Mouse (Mus musculus): Measurements from ENCODE around the gene Mtrex. TPM values are rescaled to one million over a fixed set of nuclear protein-coding genes. Genes with fewer than 3 reads are reported as not detected.

Gene Mtrex
- total and polyA plus RNA-seq, 2 experiments from 2014 or later: 24.2 to 40.5 TPM

- DNase-seq (ENCODE audit: low spot score) (no peak), ATAC-seq (ENCODE audit: low FRiP score) (no peak)
- TF ChIP-seq CTCF (IDR thresholded peaks at IDR 0.05): no peak
- Histone ChIP-seq H3K9me3 (ENCODE audit: low read length) (no peaks in the 10 kb centered on the region), H3K4me2 (ENCODE audit: low read depth, low read length, poor library complexity, severe bottlenecking) (no peak overlapping the region), H3K9ac (replicated peaks; ENCODE audit: low read length, poor library complexity, severe bottlenecking) (no peak overlapping the region), H3K27ac (ENCODE audit: low read depth, low read length) (no peak overlapping the region), H3K36me3 (ENCODE audit: insufficient read depth, low read length) (no peaks in the 10 kb centered on the region), H3K4me3 (ENCODE audit: low read depth, low read length) (no peak overlapping the region), H3K4me1 (ENCODE audit: insufficient read depth, low read length) (no peaks in the 10 kb centered on the region), H3K27me3 (ENCODE audit: insufficient read depth, low read length) (no peaks in the 10 kb centered on the region)
- 98% methylated on average over 2 of the region's 2 CpGs for WGBS
Measured at GRCm38 (mm10) chr13:112829619-112830018, 97.6 kb downstream of the Mtrex start.

GRCm38 (mm10) chr13:112825479-112825878 is 101.7 kb downstream of the Mtrex start:
- DNase-seq (ENCODE audit: low spot score) (no peak), ATAC-seq (ENCODE audit: low FRiP score) (no peak)
- H3K27me3 ChIP-seq (ENCODE audit: insufficient read depth, low read length): no peaks in the 10 kb centered on the region
- no peaks in the 10 kb centered on the region for H3K36me3 ChIP-seq (ENCODE audit: insufficient read depth, low read length)
- H3K9ac ChIP-seq (replicated peaks; ENCODE audit: low read length, poor library complexity, severe bottlenecking): no peak overlapping the region
- no peaks in the 10 kb centered on the region for H3K4me1 ChIP-seq (ENCODE audit: insufficient read depth, low read length)
- no peak overlapping the region for H3K4me2 ChIP-seq (ENCODE audit: low read depth, low read length, poor library complexity, severe bottlenecking)
- no peak overlapping the region for H3K27ac ChIP-seq (ENCODE audit: low read depth, low read length)
- H3K4me3 ChIP-seq (ENCODE audit: low read depth, low read length): no peak overlapping the region
- H3K9me3 ChIP-seq (ENCODE audit: low read length): no peaks in the 10 kb centered on the region
- 56% methylated on average over 6 of the region's 6 CpGs for WGBS
- TF ChIP-seq CTCF (IDR thresholded peaks at IDR 0.05): no peak

- no peaks in the 10 kb centered on the region for H3K27me3 ChIP-seq (ENCODE audit: insufficient read depth, low read length)
- TF ChIP-seq CTCF (IDR thresholded peaks at IDR 0.05): no peak
- ATAC-seq (ENCODE audit: low FRiP score) (no peak), DNase-seq (ENCODE audit: low spot score) (no peak)
- no peaks in the 10 kb centered on the region for H3K36me3 ChIP-seq (ENCODE audit: insufficient read depth, low read length)
- H3K4me1 ChIP-seq (ENCODE audit: insufficient read depth, low read length): no peaks in the 10 kb centered on the region
- no peak overlapping the region for H3K4me2 ChIP-seq (ENCODE audit: low read depth, low read length, poor library complexity, severe bottlenecking)
- H3K4me3 ChIP-seq (ENCODE audit: low read depth, low read length): no peak overlapping the region
- no peak overlapping the region for H3K9ac ChIP-seq (replicated peaks; ENCODE audit: low read length, poor library complexity, severe bottlenecking)
- 91% methylated on average over 8 of the region's 8 CpGs for WGBS
- no peak overlapping the region for H3K27ac ChIP-seq (ENCODE audit: low read depth, low read length)
- no peaks in the 10 kb centered on the region for H3K9me3 ChIP-seq (ENCODE audit: low read length)
Measured at GRCm38 (mm10) chr13:112823911-112824648, 103.1 kb downstream of the Mtrex start.

GRCm38 (mm10) chr13:112823236-112823910 is 103.8 kb downstream of the Mtrex start:
- H3K27ac ChIP-seq (ENCODE audit: low read depth, low read length): no peak overlapping the region
- H3K9ac ChIP-seq (replicated peaks; ENCODE audit: low read length, poor library complexity, severe bottlenecking): no peak overlapping the region
- no peak for ATAC-seq (ENCODE audit: low FRiP score)
- H3K27me3 ChIP-seq (ENCODE audit: insufficient read depth, low read length): no peaks in the 10 kb centered on the region
- no peaks in the 10 kb centered on the region for H3K9me3 ChIP-seq (ENCODE audit: low read length)
- DNase-seq (ENCODE audit: low spot score): no peak
- H3K4me1 ChIP-seq (ENCODE audit: insufficient read depth, low read length): no peaks in the 10 kb centered on the region
- TF ChIP-seq CTCF (IDR thresholded peaks at IDR 0.05): no peak
- WGBS: 82% methylated on average over 6 of the region's 6 CpGs
- no peak overlapping the region for H3K4me3 ChIP-seq (ENCODE audit: low read depth, low read length)
- H3K4me2 ChIP-seq (ENCODE audit: low read depth, low read length, poor library complexity, severe bottlenecking): no peak overlapping the region
- no peaks in the 10 kb centered on the region for H3K36me3 ChIP-seq (ENCODE audit: insufficient read depth, low read length)

GRCm38 (mm10) chr13:112822413-112822812 is 104.8 kb downstream of the Mtrex start:
- ATAC-seq (ENCODE audit: low FRiP score): no peak

GRCm38 (mm10) chr13:112818125-112818524 is 109.1 kb downstream of the Mtrex start:
- H3K9ac ChIP-seq (replicated peaks; ENCODE audit: low read length, poor library complexity, severe bottlenecking): no peak overlapping the region
- no peaks in the 10 kb centered on the region for H3K9me3 ChIP-seq (ENCODE audit: low read length)
- no peak for TF ChIP-seq CTCF (IDR thresholded peaks at IDR 0.05)
- H3K36me3 ChIP-seq (ENCODE audit: insufficient read depth, low read length): no peaks in the 10 kb centered on the region
- H3K4me3 ChIP-seq (ENCODE audit: low read depth, low read length): no peak overlapping the region
- no peaks in the 10 kb centered on the region for H3K27me3 ChIP-seq (ENCODE audit: insufficient read depth, low read length)
- H3K4me1 ChIP-seq (ENCODE audit: insufficient read depth, low read length): no peaks in the 10 kb centered on the region
- 91% methylated on average over 3 of the region's 3 CpGs for WGBS
- no peak for DNase-seq (ENCODE audit: low spot score)
- H3K27ac ChIP-seq (ENCODE audit: low read depth, low read length): no peak overlapping the region
- ATAC-seq (ENCODE audit: low FRiP score): no peak
- H3K4me2 ChIP-seq (ENCODE audit: low read depth, low read length, poor library complexity, severe bottlenecking): no peak overlapping the region

More at GRCm38 (mm10) chr13:112822413-112822812, 104.8 kb downstream of the Mtrex start:
- TF ChIP-seq CTCF (IDR thresholded peaks at IDR 0.05): no peak
- H3K36me3 ChIP-seq (ENCODE audit: insufficient read depth, low read length): no peaks in the 10 kb centered on the region
- no peak overlapping the region for H3K4me3 ChIP-seq (ENCODE audit: low read depth, low read length)
- no peaks in the 10 kb centered on the region for H3K9me3 ChIP-seq (ENCODE audit: low read length)
- no peak overlapping the region for H3K9ac ChIP-seq (replicated peaks; ENCODE audit: low read length, poor library complexity, severe bottlenecking)
- no peak overlapping the region for H3K27ac ChIP-seq (ENCODE audit: low read depth, low read length)
- no peak overlapping the region for H3K4me2 ChIP-seq (ENCODE audit: low read depth, low read length, poor library complexity, severe bottlenecking)
- 84% methylated on average over 3 of the region's 3 CpGs for WGBS
- H3K27me3 ChIP-seq (ENCODE audit: insufficient read depth, low read length): no peaks in the 10 kb centered on the region
- DNase-seq (ENCODE audit: low spot score): no peak
- no peaks in the 10 kb centered on the region for H3K4me1 ChIP-seq (ENCODE audit: insufficient read depth, low read length)

Other genes starting within 250 kb of the Mtrex start
- 59.7 and 59.9 TPM in 2 replicates for gene Plpp1, start 126.6 kb downstream of the Mtrex start, total RNA-seq (2014; rRNA removed)
- 87.2 and 91.0 TPM in 2 replicates for gene Plpp1, start 126.6 kb downstream of the Mtrex start, polyA plus RNA-seq (2015; fragmentation: Nextera tagmentation; extraction: Ambion mirVana)
- 18.0 and 20.7 TPM in 2 replicates for gene Dhx29, start 56 bp upstream of the Mtrex start, total RNA-seq (2014; rRNA removed)
- 25.4 and 30.6 TPM in 2 replicates for gene Dhx29, start 56 bp upstream of the Mtrex start, polyA plus RNA-seq (2015; fragmentation: Nextera tagmentation; extraction: Ambion mirVana)
- 1.6 and 7.9 TPM in 2 replicates for gene Ccno, start 60.4 kb upstream of the Mtrex start, total RNA-seq (2014; rRNA removed)
- gene Ccno, start 60.4 kb upstream of the Mtrex start, polyA plus RNA-seq (2015; fragmentation: Nextera tagmentation; extraction: Ambion mirVana): 1.0 and 1.1 TPM in 2 replicates
- gene Mcidas, start 66.4 kb upstream of the Mtrex start, total RNA-seq (2014; rRNA removed): 0.77 and 1.4 TPM in 2 replicates
- 0.38 and 0.81 TPM in 2 replicates for gene Mcidas, start 66.4 kb upstream of the Mtrex start, polyA plus RNA-seq (2015; fragmentation: Nextera tagmentation; extraction: Ambion mirVana)
- gene Cdc20b, start 107.7 kb upstream of the Mtrex start, total RNA-seq (2014; rRNA removed): 1.7 and 2.0 TPM in 2 replicates
- gene Cdc20b, start 107.7 kb upstream of the Mtrex start, polyA plus RNA-seq (2015; fragmentation: Nextera tagmentation; extraction: Ambion mirVana): 0.15 and 0.18 TPM in 2 replicates
- 16.2 and 27.1 TPM in 2 replicates for gene Gpx8, start 119.0 kb upstream of the Mtrex start, total RNA-seq (2014; rRNA removed)
- gene Gpx8, start 119.0 kb upstream of the Mtrex start, polyA plus RNA-seq (2015; fragmentation: Nextera tagmentation; extraction: Ambion mirVana): 37.5 and 41.7 TPM in 2 replicates
- not detected in 2 replicates for gene Gzma, start 173.6 kb upstream of the Mtrex start, total RNA-seq (2014; rRNA removed)
- gene Gzma, start 173.6 kb upstream of the Mtrex start, polyA plus RNA-seq (2015; fragmentation: Nextera tagmentation; extraction: Ambion mirVana): not detected in 2 replicates